Mouse (Mus musculus) hindbrain, embryonic 11.5 days (tissue): ENCODE data around the gene Mtx3. TPM values are rescaled to one million over a fixed set of nuclear protein-coding genes. Genes with fewer than 3 reads are reported as not detected.
A peak's percentile ranks its signal among the peaks of the same experiment; 100 is the strongest.

Source experiments
- ATAC-seq: fragments of 200-750 bp; cut with Nextera tagmentation; 2 replicates; pipeline ENCODE4 v1.8.0; 2017; ENCODE audit warnings: mild to moderate bottlenecking, moderate TSS enrichment, moderate library complexity; ENCODE audit not compliant: low FRiP score
- DNase-seq: peaks from one replicate; pipeline ENCODE4 v3.0.0-alpha.2; 2015; ENCODE audit warnings: low spot score
- H3K27ac ChIP-seq: fragments of 300-500 bp; sonication (generic); 2 replicates; pipeline ENCODE4 v1.5.1; 2014; ENCODE audit warnings: mild to moderate bottlenecking, low read depth, low read length
- H3K27me3 ChIP-seq: fragments of 300-500 bp; sonication (generic); 2 replicates; pipeline ENCODE4 v1.6.1; 2014; ENCODE audit warnings: mild to moderate bottlenecking, low read length, moderate library complexity, mixed read lengths; ENCODE audit not compliant: control insufficient read depth, insufficient read depth
- H3K36me3 ChIP-seq: fragments of 300-500 bp; sonication (generic); 2 replicates; pipeline ENCODE4 v1.6.1; 2014; ENCODE audit warnings: mild to moderate bottlenecking, low read length, moderate library complexity, mixed read lengths; ENCODE audit not compliant: control insufficient read depth, insufficient read depth
- H3K4me1 ChIP-seq: fragments of 300-500 bp; sonication (generic); replicated peaks from 2 replicates; pipeline ENCODE4 v1.6.1; 2014; ENCODE audit warnings: low read length, mixed read lengths; ENCODE audit not compliant: control insufficient read depth, insufficient read depth
- H3K4me2 ChIP-seq: fragments of 300-500 bp; sonication (generic); replicated peaks from 2 replicates; pipeline ENCODE4 v1.6.1; 2014; ENCODE audit warnings: mild to moderate bottlenecking, low read depth, low read length
- H3K4me3 ChIP-seq: fragments of 300-500 bp; sonication (generic); 2 replicates; pipeline ENCODE4 v1.5.1; 2014; ENCODE audit warnings: low read depth, low read length
- H3K9ac ChIP-seq: fragments of 300-500 bp; sonication (generic); 2 replicates; pipeline ENCODE4 v1.6.1; 2014; ENCODE audit warnings: low read depth, low read length
- H3K9me3 ChIP-seq: fragments of 300-500 bp; sonication (generic); 2 replicates; pipeline ENCODE4 v1.6.1; 2016; ENCODE audit warnings: low read length; ENCODE audit not compliant: control insufficient read depth
- WGBS: fragments of 180-500 bp; shearing (Covaris S2); extraction: QIAGEN DNeasy Blood & Tissue Kit; methylation state at CpG from one replicate; pipeline ENCODE4 v1.1.7; 2014; 5-methylcytosine and 5-hydroxymethylcytosine counted together
- polyA plus RNA-seq: library from polyadenylated mRNA; unstranded; fragments of >200 nt; fragmentation: Nextera tagmentation; extraction: Ambion mirVana; gene quantifications from 2 replicates; pipeline ENCODE4 v1.2.1, GENCODE M21; 2014

Mtx3 gene
- polyA plus RNA-seq, 1 experiment from 2014 or later = 6.8 TPM

DNA sequence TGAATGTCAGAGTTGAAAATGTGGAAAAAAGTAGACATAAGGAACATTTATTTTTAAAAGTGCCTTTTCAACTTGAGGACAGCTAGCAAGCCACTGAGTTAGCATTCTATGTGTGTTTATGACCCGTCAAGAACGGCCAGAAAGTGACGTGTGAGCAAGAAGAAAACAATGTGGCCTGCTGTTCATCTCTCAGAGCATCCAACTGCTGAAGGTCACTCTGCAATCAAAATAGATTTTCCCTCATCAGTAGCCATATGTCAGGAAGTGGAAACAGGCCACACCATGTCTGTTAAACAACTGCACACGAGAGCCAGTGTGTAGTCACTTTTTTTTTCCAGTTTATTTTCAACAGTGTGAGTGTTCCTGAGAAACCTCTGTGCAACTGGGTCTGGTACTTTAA is 35.0 kb downstream of the Mtx3 start:
- Histone ChIP-seq H3K27ac (no peak overlapping the region), H3K27me3 (no peaks in the 10 kb centered on the region), H3K4me3 (no peak overlapping the region), H3K9me3 (no peaks in the 10 kb centered on the region), H3K9ac (no peak overlapping the region), H3K36me3 (no peaks in the 10 kb centered on the region), H3K4me1 (no peaks in the 10 kb centered on the region), H3K4me2 (no peak overlapping the region)
- ATAC-seq (no peak), DNase-seq (no peak)
- WGBS = 74% methylated on average over 4 of the region's 4 CpGs

DNA sequence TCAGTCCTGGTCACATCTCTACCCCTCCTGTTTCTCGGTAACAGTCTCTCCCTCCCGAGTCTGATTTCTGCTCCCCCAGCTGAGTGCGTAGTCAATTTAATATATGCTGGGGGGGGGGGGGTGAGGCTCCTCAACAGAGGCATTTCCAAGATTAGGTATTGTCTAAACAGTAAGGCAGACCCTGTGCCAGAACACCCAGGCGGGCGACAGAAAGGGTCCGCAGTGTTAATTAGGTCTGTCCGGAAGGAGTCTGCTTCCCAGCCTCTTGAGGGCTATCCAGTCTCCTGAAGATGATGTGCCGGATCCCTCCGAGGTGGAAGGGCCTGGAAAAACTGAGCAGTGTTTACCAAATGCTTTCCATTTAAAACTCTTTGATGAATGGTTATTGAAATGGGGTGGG is 35.4 kb downstream of the Mtx3 start:
- WGBS = 71% methylated on average over 9 of the region's 9 CpGs
- H3K9ac ChIP-seq = no peak overlapping the region
- H3K4me1 ChIP-seq = no peaks in the 10 kb centered on the region
- no peak overlapping the region for H3K4me2 ChIP-seq
- H3K27me3 ChIP-seq = no peaks in the 10 kb centered on the region
- no peak overlapping the region for H3K27ac ChIP-seq
- H3K9me3 ChIP-seq = no peaks in the 10 kb centered on the region
- DNase-seq (no peak), ATAC-seq (peak; percentile 27; the same call in 1 of the 2 replicates)
- no peaks in the 10 kb centered on the region for H3K36me3 ChIP-seq
- no peak overlapping the region for H3K4me3 ChIP-seq

DNA sequence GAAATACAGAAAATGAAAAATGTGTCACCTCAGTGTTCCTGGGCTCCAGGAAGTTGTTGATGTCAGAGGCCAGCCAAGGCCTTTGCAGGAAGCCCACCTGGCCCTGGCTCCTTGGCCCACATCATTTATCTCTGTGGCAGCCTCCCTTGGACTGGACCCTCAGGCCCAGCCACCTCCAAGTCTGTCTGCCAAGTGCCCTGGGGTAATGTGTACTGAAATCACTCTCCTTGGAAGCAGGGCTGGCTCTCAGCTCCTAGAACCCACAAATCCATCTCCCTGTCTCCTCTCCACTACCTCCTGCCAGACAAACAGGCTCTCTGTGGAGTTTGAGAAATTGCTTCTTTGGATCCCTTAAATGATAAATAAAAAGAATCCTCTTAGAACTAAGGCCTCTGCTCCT is 36.0 kb downstream of the Mtx3 start:
- Histone ChIP-seq H3K27ac (no peak overlapping the region), H3K9ac (no peak overlapping the region), H3K4me1 (no peaks in the 10 kb centered on the region), H3K9me3 (no peaks in the 10 kb centered on the region), H3K4me2 (no peak overlapping the region), H3K36me3 (no peaks in the 10 kb centered on the region), H3K4me3 (no peak overlapping the region), H3K27me3 (no peaks in the 10 kb centered on the region)
- ATAC-seq (no peak), DNase-seq (no peak)

DNA sequence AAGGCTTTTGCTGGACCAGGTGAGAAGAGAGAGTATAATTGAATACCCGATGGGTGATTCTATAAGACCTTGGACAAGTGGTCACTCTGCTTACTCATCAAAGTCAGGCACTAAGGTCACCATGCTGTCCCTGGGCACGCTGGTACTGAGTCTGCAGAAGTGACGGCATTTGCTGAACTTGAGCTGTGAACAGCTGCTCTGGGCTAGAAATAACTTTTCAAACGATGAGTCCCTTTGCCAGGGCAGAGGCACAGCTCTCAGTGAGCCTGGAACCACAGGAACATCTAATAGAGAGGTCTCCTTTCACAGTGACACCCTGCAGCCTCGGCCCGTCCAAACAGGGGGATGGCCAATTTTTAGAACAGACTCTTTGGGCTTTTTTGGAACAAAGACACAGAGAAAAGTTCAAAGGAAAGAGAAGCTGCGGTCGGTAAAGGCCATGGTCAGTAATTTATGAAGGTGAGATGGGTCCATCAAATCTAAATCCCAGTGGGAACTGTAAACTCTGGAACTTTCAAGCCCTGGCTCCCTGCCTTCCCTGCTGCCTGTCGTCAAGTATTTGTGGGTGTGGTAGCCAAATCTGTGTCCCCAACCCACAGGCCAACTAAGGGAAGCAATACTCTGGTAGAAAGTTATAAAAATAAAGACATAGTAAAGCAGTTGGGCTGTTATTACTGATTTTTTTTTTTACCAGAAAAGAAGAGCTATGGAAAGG is 37.9 kb downstream of the Mtx3 start:
- Histone ChIP-seq H3K27me3 (no peaks in the 10 kb centered on the region), H3K4me3 (no peak overlapping the region), H3K27ac (no peak overlapping the region), H3K4me2 (no peak overlapping the region), H3K9me3 (no peaks in the 10 kb centered on the region), H3K4me1 (no peaks in the 10 kb centered on the region), H3K9ac (no peak overlapping the region), H3K36me3 (no peaks in the 10 kb centered on the region)
- no peak for ATAC-seq
- WGBS = 87% methylated on average over 9 of the region's 9 CpGs
- no peak for DNase-seq

DNA sequence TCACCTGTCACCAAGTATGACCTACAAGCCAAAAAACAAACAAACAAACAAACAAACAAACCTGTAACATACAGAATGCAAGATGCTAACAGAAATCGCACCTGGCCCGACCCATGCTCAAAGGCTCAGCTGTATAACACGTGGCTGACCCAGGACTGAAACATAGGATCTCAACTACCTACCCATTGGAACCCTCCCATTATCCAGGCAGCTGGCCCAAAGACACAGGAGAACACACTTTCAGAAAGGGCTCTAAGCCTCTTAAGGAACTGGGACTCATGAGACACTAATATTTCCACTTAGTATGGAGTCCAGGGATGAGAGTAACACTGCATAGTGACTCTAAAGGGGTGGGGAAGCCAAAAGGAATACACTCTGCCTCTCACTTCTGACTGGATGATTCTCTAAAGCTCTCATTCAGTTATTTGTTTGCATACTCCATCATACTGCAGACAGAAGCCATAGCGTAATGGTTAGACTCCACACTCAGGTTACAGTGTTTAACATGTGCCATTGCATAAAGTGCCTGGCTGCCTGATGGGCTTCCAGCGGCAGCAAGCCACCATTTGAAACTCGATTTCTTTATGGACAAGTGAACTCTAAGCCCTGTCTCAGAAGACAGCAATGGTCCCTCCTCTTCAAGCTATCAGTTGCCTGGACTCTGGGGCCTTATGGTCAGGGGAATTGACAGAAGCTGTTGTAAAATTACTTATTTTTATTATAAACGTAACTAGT is 38.6 kb downstream of the Mtx3 start:
- Histone ChIP-seq H3K4me2 (no peak overlapping the region), H3K36me3 (no peaks in the 10 kb centered on the region), H3K4me1 (no peaks in the 10 kb centered on the region), H3K9ac (no peak overlapping the region), H3K4me3 (no peak overlapping the region), H3K27ac (no peak overlapping the region), H3K27me3 (no peaks in the 10 kb centered on the region), H3K9me3 (no peaks in the 10 kb centered on the region)
- 85% methylated on average over 7 of the region's 7 CpGs for WGBS
- ATAC-seq = no peak
- DNase-seq = no peak

DNA sequence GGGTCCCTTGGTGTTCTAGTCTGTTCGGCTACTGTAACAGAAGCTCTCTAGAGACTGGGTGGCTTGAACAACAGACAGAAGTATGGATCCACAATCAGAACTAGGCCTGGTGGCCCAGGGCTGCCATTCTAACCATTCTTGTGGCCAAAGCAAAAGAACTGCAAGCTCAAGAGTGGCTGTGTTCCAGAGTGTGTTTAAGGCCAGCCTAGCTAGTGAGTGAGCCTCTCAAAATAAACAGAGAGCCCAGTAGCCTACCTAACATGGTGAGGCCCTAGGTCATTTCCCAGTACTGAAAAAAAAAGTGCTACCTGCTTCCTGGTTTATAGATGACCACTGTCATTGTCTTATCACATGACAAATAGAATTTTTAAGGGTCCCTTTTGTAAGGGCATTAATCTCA is 39.6 kb downstream of the Mtx3 start:
- ATAC-seq (no peak), DNase-seq (no peak)
- Histone ChIP-seq H3K27ac (no peak overlapping the region), H3K4me1 (no peaks in the 10 kb centered on the region), H3K4me3 (no peak overlapping the region), H3K9ac (no peak overlapping the region), H3K4me2 (no peak overlapping the region), H3K27me3 (no peaks in the 10 kb centered on the region), H3K9me3 (no peaks in the 10 kb centered on the region), H3K36me3 (no peaks in the 10 kb centered on the region)
- WGBS = 83% methylated on average over 1 of the region's 1 CpGs

DNA sequence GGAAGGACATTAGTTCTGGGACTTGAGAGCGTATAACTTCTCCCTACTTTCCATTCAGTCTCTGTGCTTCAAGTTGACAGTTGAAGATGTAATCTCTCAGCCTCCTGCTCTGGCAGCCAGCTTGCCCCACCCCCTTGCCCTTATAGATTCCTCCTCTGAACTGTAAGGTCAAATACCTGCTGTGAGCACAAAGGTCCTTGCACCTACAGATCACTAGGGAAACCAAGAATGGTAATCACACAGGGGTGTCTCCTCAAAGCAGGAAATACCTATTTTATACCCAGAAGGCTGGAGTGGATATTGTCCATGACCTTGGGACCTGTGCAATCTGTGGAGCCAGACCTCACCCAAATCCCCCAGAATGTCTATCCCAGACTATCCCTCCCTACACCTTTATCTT is 40.4 kb downstream of the Mtx3 start:
- Histone ChIP-seq H3K9ac (no peak overlapping the region), H3K4me3 (no peak overlapping the region), H3K27ac (no peak overlapping the region), H3K4me1 (no peaks in the 10 kb centered on the region), H3K9me3 (no peaks in the 10 kb centered on the region), H3K4me2 (no peak overlapping the region), H3K36me3 (no peaks in the 10 kb centered on the region), H3K27me3 (no peaks in the 10 kb centered on the region)
- WGBS = 80% methylated on average over 1 of the region's 1 CpGs
- ATAC-seq (no peak), DNase-seq (no peak)

DNA sequence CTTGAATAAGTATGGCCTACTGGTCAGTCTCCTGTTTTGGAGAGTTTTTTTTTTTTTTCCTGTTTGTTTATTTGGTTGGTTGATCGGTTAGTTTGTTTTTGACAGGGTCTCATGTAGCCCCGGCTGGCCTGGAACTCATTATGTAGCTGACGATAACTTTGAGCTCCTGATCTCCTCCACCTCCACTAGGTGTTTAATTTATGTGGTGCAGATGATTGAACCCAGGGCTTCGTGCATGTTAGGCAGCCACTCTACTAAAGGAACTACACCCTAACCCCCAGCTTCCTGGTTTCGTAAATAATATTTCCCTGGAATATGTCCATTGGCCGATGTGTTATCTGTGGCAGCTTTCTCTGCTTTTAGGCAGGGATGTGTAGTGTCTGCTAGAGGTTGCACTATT is 54.5 kb downstream of the Mtx3 start:
- no peak overlapping the region for H3K9ac ChIP-seq
- H3K4me2 ChIP-seq = no peak overlapping the region
- no peaks in the 10 kb centered on the region for H3K27me3 ChIP-seq
- H3K27ac ChIP-seq = no peak overlapping the region
- DNase-seq (no peak), ATAC-seq (no peak)
- H3K36me3 ChIP-seq = no peaks in the 10 kb centered on the region
- no peaks in the 10 kb centered on the region for H3K9me3 ChIP-seq
- H3K4me3 ChIP-seq = no peak overlapping the region
- 81% methylated on average over 6 of the region's 6 CpGs for WGBS
- H3K4me1 ChIP-seq = no peaks in the 10 kb centered on the region

DNA sequence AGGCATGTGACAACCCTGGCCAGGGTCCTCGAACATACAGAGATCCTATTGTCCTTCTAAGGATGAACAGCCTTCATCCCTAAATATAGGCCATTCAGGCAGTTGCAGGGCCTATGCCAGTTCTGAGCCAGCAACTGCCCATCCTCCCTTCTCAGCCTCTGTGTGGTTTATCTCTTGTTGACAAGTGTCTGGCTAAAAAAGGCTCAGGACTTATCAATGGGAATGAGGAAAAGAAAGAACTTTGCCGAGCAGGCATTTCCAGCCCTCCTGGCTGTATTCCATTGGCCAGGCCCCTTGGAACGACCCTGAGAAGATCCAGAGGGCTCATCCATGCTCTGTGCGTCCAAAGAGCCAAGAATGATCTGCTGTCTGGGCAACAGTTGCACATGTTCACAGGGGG is 58.7 kb downstream of the Mtx3 start:
- no peak overlapping the region for H3K4me2 ChIP-seq
- H3K36me3 ChIP-seq = no peaks in the 10 kb centered on the region
- WGBS = 72% methylated on average over 4 of the region's 4 CpGs
- H3K27me3 ChIP-seq = no peaks in the 10 kb centered on the region
- no peaks in the 10 kb centered on the region for H3K9me3 ChIP-seq
- DNase-seq = no peak
- H3K4me1 ChIP-seq = no peaks in the 10 kb centered on the region
- no peak overlapping the region for H3K9ac ChIP-seq
- no peak overlapping the region for H3K27ac ChIP-seq
- H3K4me3 ChIP-seq = no peak overlapping the region
- no peak for ATAC-seq
